Mouse (Mus musculus): Measurements from ENCODE around the gene Ptpn11.
"Not testable (repeated sequence)": the region's sequence is repeated elsewhere in the genome, so short reads cannot be mapped to it uniquely, and the experiment has no call there.

Gene Ptpn11

GRCm38 (mm10) chr5:121214707-121215106 lies 23.5 kb upstream of the Ptpn11 start:
- DNase-seq (ENCODE audit: low spot score): no peak

DNA sequence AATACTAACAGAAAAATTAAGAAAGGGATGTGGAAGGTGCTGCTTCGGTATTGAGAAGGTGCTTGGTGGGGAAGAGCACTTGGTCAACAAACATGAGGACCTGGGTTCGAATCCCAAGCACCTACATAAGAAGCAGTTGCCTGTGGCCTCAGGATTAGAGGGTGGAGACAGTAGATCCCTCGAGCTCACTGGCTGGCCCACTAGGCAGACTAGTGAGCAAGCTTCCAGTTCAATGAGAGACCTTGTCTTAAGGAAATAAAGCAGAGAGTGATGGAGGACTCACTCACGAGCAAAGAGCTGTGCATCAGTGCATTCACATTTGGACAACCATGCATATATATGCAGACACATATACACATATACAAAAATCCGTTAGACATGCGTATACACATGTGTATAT lies 20.9 kb upstream of the Ptpn11 start:
- no peak for DNase-seq (ENCODE audit: low spot score)

GRCm38 (mm10) chr5:121210601-121210924 lies 19.4 kb upstream of the Ptpn11 start:
- DNase-seq (ENCODE audit: low spot score): no peak

GRCm38 (mm10) chr5:121209755-121210600 lies 18.8 kb upstream of the Ptpn11 start:
- DNase-seq (ENCODE audit: low spot score): no peak

DNA sequence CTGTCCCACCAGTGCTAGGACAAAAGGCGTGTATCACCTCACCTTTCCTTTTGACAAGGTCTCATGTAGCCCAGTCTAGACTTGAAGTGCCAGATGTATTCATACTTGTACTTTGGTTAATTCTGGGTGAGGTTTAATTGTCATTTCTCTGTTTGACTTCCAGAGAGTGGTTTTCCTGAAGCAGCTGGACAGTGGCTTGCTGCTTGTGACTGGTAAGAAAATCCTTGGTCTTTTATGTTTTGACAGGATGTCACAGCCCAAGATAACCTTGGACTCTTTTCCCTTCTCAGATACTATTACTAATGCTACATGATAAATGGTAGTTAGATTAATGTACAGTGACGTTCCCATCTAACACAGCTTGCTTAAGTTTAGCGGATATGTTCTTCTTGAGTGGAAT lies 15.8 kb upstream of the Ptpn11 start:
- no peak for DNase-seq (ENCODE audit: low spot score)

DNA sequence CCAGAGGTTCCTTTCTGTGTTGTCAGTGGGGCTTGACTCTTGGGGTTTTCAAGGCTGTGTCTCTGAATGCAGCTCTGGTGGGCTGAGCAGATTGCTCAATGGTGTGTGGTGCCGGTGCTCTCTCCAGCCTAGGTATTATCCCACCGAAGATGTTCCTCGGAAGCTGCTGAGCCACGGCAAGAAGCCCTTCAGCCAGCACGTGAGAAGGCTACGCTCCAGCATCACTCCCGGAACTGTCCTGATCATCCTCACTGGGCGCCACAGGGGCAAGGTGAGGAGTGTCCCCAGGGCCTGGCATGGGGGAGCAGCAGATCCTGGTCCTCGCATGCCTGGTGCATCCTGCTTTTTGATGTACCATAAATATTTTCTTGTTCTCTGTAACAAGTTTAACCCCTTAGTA lies 15.3 kb upstream of the Ptpn11 start:
- DNase-seq (ENCODE audit: low spot score): no peak

- not testable (repeated sequence) for DNase-seq (ENCODE audit: low spot score)
Observed at GRCm38 (mm10) chr5:121205537-121206130, 14.4 kb upstream of the Ptpn11 start.

- peak; percentile 92 for DNase-seq (ENCODE audit: low spot score)
Observed at GRCm38 (mm10) chr5:121204132-121205089, 13.2 kb upstream of the Ptpn11 start, which contains the start of gene Rpl6. Gene Rpl6 (plus strand): TSS chr5:121204481.

DNA sequence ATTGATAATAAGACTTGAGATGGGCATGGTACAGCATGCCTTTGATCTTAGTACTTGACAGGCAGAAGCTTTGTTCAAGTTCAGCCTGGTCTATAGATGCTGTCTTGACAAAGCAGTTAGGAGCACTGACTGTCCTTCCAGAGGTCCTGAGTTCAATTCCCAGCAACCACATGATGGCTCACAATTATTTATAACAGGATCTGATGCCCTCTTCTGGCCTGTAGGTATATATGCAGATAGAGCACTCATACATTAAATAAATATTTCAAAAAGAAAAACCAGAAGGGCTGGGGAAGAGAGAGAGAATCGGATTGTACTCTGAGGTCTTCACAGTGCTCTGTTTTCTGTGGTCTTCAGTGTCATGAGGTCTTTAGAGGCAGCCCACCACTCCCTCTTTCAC lies 11.3 kb upstream of the Ptpn11 start:
- no peak for DNase-seq (ENCODE audit: low spot score)

GRCm38 (mm10) chr5:121201739-121202138 lies 10.5 kb upstream of the Ptpn11 start:
- peak; percentile 71 for DNase-seq (ENCODE audit: low spot score)

- no peak for DNase-seq (ENCODE audit: low spot score)
Observed at GRCm38 (mm10) chr5:121198376-121198775, 7.2 kb upstream of the Ptpn11 start.

GRCm38 (mm10) chr5:121197337-121197736 lies 6.1 kb upstream of the Ptpn11 start:
- DNase-seq (ENCODE audit: low spot score): no peak

GRCm38 (mm10) chr5:121196764-121197163 lies 5.6 kb upstream of the Ptpn11 start:
- no peak for DNase-seq (ENCODE audit: low spot score)

GRCm38 (mm10) chr5:121194173-121194572 lies 3.0 kb upstream of the Ptpn11 start:
- DNase-seq (ENCODE audit: low spot score): no peak

DNA sequence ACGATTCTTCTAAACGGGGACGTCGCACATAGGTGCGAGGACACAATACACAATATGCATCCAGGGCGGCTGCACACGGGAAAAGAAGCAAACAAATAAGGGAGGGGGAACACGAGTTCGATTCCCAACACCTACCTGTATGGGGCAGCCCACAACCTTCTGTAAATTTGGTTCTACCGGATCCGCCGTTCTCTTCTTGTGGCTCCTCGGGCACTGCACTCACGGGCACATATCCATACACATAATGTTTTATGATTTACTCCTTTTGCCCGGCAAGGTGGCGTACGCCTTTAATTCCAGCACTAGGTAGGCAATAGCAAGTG lies 348 bp upstream of the Ptpn11 start:
- no peak for DNase-seq (ENCODE audit: low spot score)

DNA sequence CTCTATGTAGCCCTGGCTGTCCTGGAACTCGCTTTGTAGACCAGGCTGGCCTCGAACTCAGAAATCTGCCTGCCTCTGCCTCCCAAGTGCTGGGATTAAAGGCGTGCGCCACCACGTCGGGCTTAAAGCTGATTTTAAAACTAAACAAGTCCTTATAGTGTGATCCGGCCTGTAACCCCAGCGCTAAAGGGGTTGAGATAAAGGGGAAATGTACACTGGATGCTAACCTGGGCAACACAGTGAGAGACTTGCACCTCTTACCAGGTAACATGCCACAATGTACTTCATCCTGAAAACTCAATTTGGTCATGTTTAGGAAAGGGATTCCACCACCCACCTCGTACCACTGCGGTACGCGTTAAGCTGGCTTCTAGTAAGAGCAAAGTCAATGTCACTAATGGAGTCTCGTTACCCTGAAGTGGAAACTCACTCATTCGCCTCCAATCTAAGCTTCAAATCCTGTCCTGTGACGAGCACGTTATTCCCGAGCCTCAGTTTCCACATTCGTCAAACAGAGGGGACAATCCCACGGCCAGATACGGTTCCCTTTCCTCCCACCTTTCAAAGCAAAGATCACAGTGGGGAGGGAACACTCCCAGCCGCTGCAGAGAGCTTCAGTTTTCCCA lies 874 bp downstream of the Ptpn11 start:
- DNase-seq (ENCODE audit: low spot score): no peak

GRCm38 (mm10) chr5:121189182-121189581 lies 2.0 kb downstream of the Ptpn11 start:
- no peak for DNase-seq (ENCODE audit: low spot score)

DNA sequence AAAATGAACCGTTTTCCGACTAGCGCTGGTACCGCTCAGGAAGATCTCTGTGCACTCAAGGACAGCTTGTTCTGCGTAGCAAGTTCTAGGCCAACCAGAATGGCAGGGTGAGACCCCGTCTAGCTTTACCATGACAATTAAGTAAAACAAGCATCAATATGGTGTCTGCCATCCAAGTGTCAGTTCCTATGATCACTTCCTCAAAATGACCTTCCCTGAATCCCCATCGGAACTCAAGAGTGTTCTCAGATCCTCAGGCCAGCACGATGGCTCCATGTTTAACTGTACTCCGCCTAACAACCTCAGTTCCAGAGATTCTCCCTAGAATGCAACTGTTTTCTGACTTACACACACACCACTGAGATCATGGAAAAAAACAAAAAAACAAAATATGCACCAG lies 2.9 kb downstream of the Ptpn11 start:
- DNase-seq (ENCODE audit: low spot score): no peak

GRCm38 (mm10) chr5:121187580-121188001 lies 3.6 kb downstream of the Ptpn11 start:
- DNase-seq (ENCODE audit: low spot score): no peak

- DNase-seq (ENCODE audit: low spot score): no peak
Observed at GRCm38 (mm10) chr5:121184945-121185551, 6.1 kb downstream of the Ptpn11 start.

GRCm38 (mm10) chr5:121184375-121184774 lies 6.8 kb downstream of the Ptpn11 start:
- DNase-seq (ENCODE audit: low spot score): no peak

GRCm38 (mm10) chr5:121183269-121183668 lies 7.9 kb downstream of the Ptpn11 start:
- DNase-seq (ENCODE audit: low spot score): no peak
